ENCODE assay signal across 9 mouse cellular contexts in genomic region chr16:6348581-6349241, GRCm38 (mm10).
DNase-seq lines count a peak whose midpoint lies in the region; ATAC-seq and TF ChIP-seq lines count a peak whose summit lies in the region.
"Had no signal": no experiment of that assay in that cellular context is flagged by ENCODE, and none has a peak within 500 bp of the region (broad histone marks: within the 10 kb centered on the region; RNA-seq: fewer than 3 reads in every experiment).

No protein-coding gene starts in this region.

- peak; percentile 61 for ATAC-seq in kidney, embryonic 16.5 days (ENCODE audit: low FRiP score, low TSS enrichment)
- peak; percentile 88 for ATAC-seq in midbrain, embryonic 12.5 days (ENCODE audit: low FRiP score, low read depth)
- ATAC-seq in stomach, postnatal 0 days (ENCODE audit: low FRiP score, low TSS enrichment), result peak; percentile 35; the same call in 1 of the 2 replicates

- WGBS in kidney, embryonic 16.5 days, result under 1% methylated on average over 41 of the region's 41 CpGs
- 1% methylated on average over 41 of the region's 41 CpGs for WGBS in kidney, adult 2 months
- WGBS in cerebellum, adult 2 months, result under 1% methylated on average over 40 of the region's 41 CpGs
- under 1% methylated on average over 41 of the region's 41 CpGs for WGBS in midbrain, embryonic 12.5 days
- 2% methylated on average over 41 of the region's 41 CpGs for WGBS in stomach, postnatal 0 days

- no peaks in the 10 kb centered on the region for H3K36me3 ChIP-seq in kidney, embryonic 16.5 days (ENCODE audit: insufficient read depth, low read length)
- no peaks in the 10 kb centered on the region for H3K36me3 ChIP-seq in kidney, adult 2 months (ENCODE audit: control insufficient read depth, insufficient read depth, low read length)
- no peaks in the 10 kb centered on the region for H3K36me3 ChIP-seq in midbrain, embryonic 12.5 days
- H3K36me3 ChIP-seq in stomach, postnatal 0 days (ENCODE audit: control insufficient read depth, insufficient read depth, low read length), result no peaks in the 10 kb centered on the region
- H3K36me3 ChIP-seq: G1E had no signal

- H3K27ac ChIP-seq in kidney, embryonic 16.5 days (ENCODE audit: low read length), result no peak overlapping the region
- no peak overlapping the region for H3K27ac ChIP-seq in kidney, adult 2 months (ENCODE audit: insufficient read depth, low read depth, low read length)
- H3K27ac ChIP-seq in cerebellum, adult 2 months (ENCODE audit: insufficient read depth, low read length), result peak overlapping the region; percentile 92
- peak overlapping the region; percentile 58 for H3K27ac ChIP-seq in midbrain, embryonic 12.5 days (replicated peaks)
- H3K27ac ChIP-seq in stomach, postnatal 0 days (replicated peaks), result no peak overlapping the region

- H3K4me1 ChIP-seq in kidney, embryonic 16.5 days (ENCODE audit: insufficient read depth, low read length), result no peaks in the 10 kb centered on the region; the same call in 1 of the 2 replicates
- H3K4me1 ChIP-seq in kidney, adult 2 months (ENCODE audit: control insufficient read depth, insufficient read depth, low read length), result no peaks in the 10 kb centered on the region
- H3K4me1 ChIP-seq in cerebellum, adult 2 months (ENCODE audit: control insufficient read depth, insufficient read depth, low read length), result peaks cover 6% of the 10 kb centered on the region; the same call in 1 of the 2 replicates
- peaks cover 9% of the 10 kb centered on the region for H3K4me1 ChIP-seq in midbrain, embryonic 12.5 days
- H3K4me1 ChIP-seq in stomach, postnatal 0 days (replicated peaks; ENCODE audit: control insufficient read depth, insufficient read depth), result no peaks in the 10 kb centered on the region

- no peak for TF ChIP-seq EP300 in stomach, postnatal 0 days (optimal IDR thresholded peaks at IDR 0.05)

- H3K27me3 ChIP-seq in kidney, embryonic 16.5 days (ENCODE audit: insufficient read depth, low read length), result peaks cover 34% of the 10 kb centered on the region
- H3K27me3 ChIP-seq in kidney, adult 2 months (replicated peaks; ENCODE audit: control insufficient read depth, insufficient read depth, low read length), result no peaks in the 10 kb centered on the region
- H3K27me3 ChIP-seq in cerebellum, adult 2 months (ENCODE audit: control insufficient read depth, insufficient read depth, low read length), result no peaks in the 10 kb centered on the region
- peaks cover 42% of the 10 kb centered on the region for H3K27me3 ChIP-seq in midbrain, embryonic 12.5 days
- H3K27me3 ChIP-seq in stomach, postnatal 0 days (ENCODE audit: control insufficient read depth, insufficient read depth, low read length), result no peaks in the 10 kb centered on the region; the same call in 1 of the 2 replicates

- TF ChIP-seq POLR2A in kidney, adult 2 months (IDR thresholded peaks at IDR 0.05; ENCODE audit: low read depth, low read length), result no peak
- TF ChIP-seq POLR2A in cerebellum, adult 2 months (IDR thresholded peaks at IDR 0.05; ENCODE audit: borderline replicate concordance, insufficient read depth, low read length), result peak; percentile 61

- no peak overlapping the region for H3K9ac ChIP-seq in kidney, embryonic 16.5 days (replicated peaks; ENCODE audit: low read length)
- H3K9ac ChIP-seq in midbrain, embryonic 12.5 days (replicated peaks), result peak overlapping the region; percentile 60
- no peak overlapping the region for H3K9ac ChIP-seq in stomach, postnatal 0 days (ENCODE audit: low read length)

- no peak for DNase-seq in kidney, adult 2 months
- DNase-seq in cerebellum, adult 2 months, result peak; percentile 86
- peak; percentile 20 for DNase-seq in forelimb bud, embryonic 11.5 days (ENCODE audit: low read depth, low spot score)
- DNase-seq in layer of hippocampus, postnatal 10 days (ENCODE audit: low spot score in 2 of 2), result peak; percentile 66 to 73
- peak; percentile 18 for DNase-seq in stomach, postnatal 0 days (ENCODE audit: low spot score)
- DNase-seq in urinary bladder, postnatal 25 days (ENCODE audit: low spot score), result no peak

- H3K4me2 ChIP-seq in kidney, embryonic 16.5 days (replicated peaks; ENCODE audit: low read depth, low read length), result peak overlapping the region; percentile 48
- peak overlapping the region; percentile 82 for H3K4me2 ChIP-seq in midbrain, embryonic 12.5 days (replicated peaks)
- H3K4me2 ChIP-seq in stomach, postnatal 0 days (replicated peaks; ENCODE audit: low read depth), result no peak overlapping the region

- H3K9me3 ChIP-seq in kidney, embryonic 16.5 days (ENCODE audit: low read length), result no peaks in the 10 kb centered on the region
- no peaks in the 10 kb centered on the region for H3K9me3 ChIP-seq in midbrain, embryonic 12.5 days
- no peaks in the 10 kb centered on the region for H3K9me3 ChIP-seq in stomach, postnatal 0 days (ENCODE audit: control insufficient read depth, low read length)

- peak overlapping the region; percentile 27 for H3K4me3 ChIP-seq in kidney, embryonic 16.5 days (ENCODE audit: low read length)
- no peak overlapping the region for H3K4me3 ChIP-seq in kidney, adult 2 months (ENCODE audit: insufficient read depth, low read depth, low read length)
- H3K4me3 ChIP-seq in cerebellum, adult 2 months (replicated peaks; ENCODE audit: insufficient read depth, low read depth, low read length), result peak overlapping the region; percentile 97
- peak overlapping the region; percentile 48 for H3K4me3 ChIP-seq in midbrain, embryonic 12.5 days
- H3K4me3 ChIP-seq in stomach, postnatal 0 days (ENCODE audit: low read depth, low read length), result no peak overlapping the region

- TF ChIP-seq CTCF in kidney, adult 2 months (conservative IDR thresholded peaks at IDR 0.05; ENCODE audit: insufficient read depth, insufficient read length, low read depth, low read length), result no peak
- TF ChIP-seq CTCF in cerebellum, adult 2 months (IDR thresholded peaks at IDR 0.05; ENCODE audit: borderline replicate concordance, insufficient read depth, low read depth, low read length), result peak; percentile 40; the same call in 1 of the 2 replicates
- no peak for TF ChIP-seq CTCF in stomach, postnatal 0 days (IDR thresholded peaks at IDR 0.05; ENCODE audit: low read depth)

Comparison
In these comparisons a context has a peak if more than half of its experiments do, and no peak if none do; other contexts are left out.
1. H3K4me3 ChIP-seq: peak in kidney, embryonic 16.5 days (single experiment), cerebellum, adult 2 months (single experiment) and midbrain, embryonic 12.5 days (single experiment); none in kidney, adult 2 months (single experiment) and stomach, postnatal 0 days (single experiment).
2. ATAC-seq: peak in every context shown above with its lines; median percentile 88 in midbrain, embryonic 12.5 days; 61 in kidney, embryonic 16.5 days; 35 in stomach, postnatal 0 days.
3. H3K27ac ChIP-seq: peak in cerebellum, adult 2 months (single experiment) and midbrain, embryonic 12.5 days (single experiment); none in kidney, embryonic 16.5 days (single experiment), kidney, adult 2 months (single experiment) and stomach, postnatal 0 days (single experiment).
4. DNase-seq: peak in cerebellum, adult 2 months (2 of 2), forelimb bud, embryonic 11.5 days (single experiment), layer of hippocampus, postnatal 10 days (2 of 2) and stomach, postnatal 0 days (single experiment); none in kidney, adult 2 months (single experiment) and urinary bladder, postnatal 25 days (single experiment).